Mouse (Mus musculus) megakaryocyte, embryonic 14.5 days (primary cell): ENCODE data around the gene Dicer1. TPM values are rescaled to one million over a fixed set of nuclear protein-coding genes. Genes with fewer than 3 reads are reported as not detected.

ENCODE experiments used
- H3K27me3 ChIP-seq: replicated peaks from 2 replicates; pipeline ENCODE3; 2012; ENCODE audit warnings: inconsistent platforms
- H3K36me3 ChIP-seq: replicated peaks from 2 replicates; pipeline ENCODE3; 2012; ENCODE audit warnings: low read length, inconsistent platforms, mixed read lengths
- H3K4me1 ChIP-seq: 2 replicates; pipeline ENCODE4 v1.6.1; 2012; ENCODE audit warnings: inconsistent platforms
- H3K4me3 ChIP-seq: replicated peaks from 2 replicates; pipeline ENCODE3; 2012; ENCODE audit warnings: moderate library complexity, mild to moderate bottlenecking, inconsistent platforms
- H3K9me3 ChIP-seq: 2 replicates; pipeline ENCODE4 v1.6.1; 2012; ENCODE audit warnings: inconsistent platforms
- FLI1 ChIP-seq: IDR thresholded peaks from 2 replicates; pipeline ENCODE4 v1.6.1; 2012; ENCODE audit warnings: low read length, inconsistent platforms, mixed read lengths
- GATA1 ChIP-seq: IDR thresholded peaks from 3 replicates; pipeline ENCODE4 v1.6.1; 2012; ENCODE audit warnings: mixed read lengths, low read length, inconsistent platforms, borderline replicate concordance
- polyA plus RNA-seq: library from polyadenylated mRNA; stranded (reverse); fragments of >175 nt; gene quantifications from 2 replicates; pipeline ENCODE4 v1.2.3, GENCODE M21; 2012; ENCODE audit warnings: low replicate concordance; ENCODE audit not compliant: insufficient read depth

The Dicer1 gene
- polyA plus RNA-seq, 1 experiment, result 5.8 TPM

DNA sequence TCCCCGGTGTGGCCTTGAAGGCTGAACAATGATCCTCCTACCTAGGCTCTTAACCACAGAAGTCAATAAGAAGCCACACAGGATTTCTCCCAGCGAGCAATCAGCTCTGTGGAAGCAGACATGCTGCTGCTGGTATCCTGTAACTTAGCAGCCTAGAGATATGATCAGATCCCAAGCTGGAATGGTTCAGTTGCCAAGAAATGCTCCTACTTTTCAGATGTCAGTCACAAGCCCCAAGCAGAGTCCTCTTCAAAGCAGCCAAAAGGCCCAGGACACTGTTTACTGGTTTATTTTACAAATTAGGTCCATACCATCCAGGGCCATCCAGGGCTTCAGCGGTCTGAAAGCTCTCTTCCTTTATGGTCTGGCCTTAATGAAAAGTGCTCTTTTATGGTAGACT lies 30.7 kb downstream of the Dicer1 start:
- Histone ChIP-seq H3K4me3 (no peak overlapping the region), H3K9me3 (no peaks in the 10 kb centered on the region), H3K27me3 (no peaks in the 10 kb centered on the region), H3K4me1 (peaks cover 29% of the 10 kb centered on the region), H3K36me3 (peaks cover 93% of the 10 kb centered on the region)
- TF ChIP-seq FLI1 (no peak), GATA1 (no peak)

DNA sequence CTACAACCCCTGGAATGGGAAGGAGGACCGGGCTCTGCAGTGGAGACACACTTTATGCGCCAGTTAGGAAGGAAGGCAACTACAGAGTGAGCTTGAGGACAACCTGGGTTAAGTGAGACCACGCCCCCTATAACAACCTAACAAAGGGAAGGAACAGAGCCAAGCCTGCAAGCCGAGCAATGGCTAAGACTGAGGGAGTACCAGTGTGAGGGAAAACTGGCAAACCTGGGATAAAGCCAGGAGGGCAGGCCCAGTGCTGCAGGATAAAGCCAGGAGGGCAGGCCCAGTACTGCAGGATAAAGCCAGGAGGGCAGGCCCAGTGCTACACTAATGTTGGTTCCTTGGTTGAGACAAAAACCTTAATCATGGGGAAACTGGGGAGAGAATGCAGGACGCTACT lies 32.8 kb downstream of the Dicer1 start:
- Histone ChIP-seq H3K4me3 (no peak overlapping the region), H3K27me3 (no peaks in the 10 kb centered on the region), H3K4me1 (peaks cover 36% of the 10 kb centered on the region), H3K9me3 (no peaks in the 10 kb centered on the region), H3K36me3 (peaks cover 93% of the 10 kb centered on the region)
- TF ChIP-seq GATA1 (no peak), FLI1 (no peak)

DNA sequence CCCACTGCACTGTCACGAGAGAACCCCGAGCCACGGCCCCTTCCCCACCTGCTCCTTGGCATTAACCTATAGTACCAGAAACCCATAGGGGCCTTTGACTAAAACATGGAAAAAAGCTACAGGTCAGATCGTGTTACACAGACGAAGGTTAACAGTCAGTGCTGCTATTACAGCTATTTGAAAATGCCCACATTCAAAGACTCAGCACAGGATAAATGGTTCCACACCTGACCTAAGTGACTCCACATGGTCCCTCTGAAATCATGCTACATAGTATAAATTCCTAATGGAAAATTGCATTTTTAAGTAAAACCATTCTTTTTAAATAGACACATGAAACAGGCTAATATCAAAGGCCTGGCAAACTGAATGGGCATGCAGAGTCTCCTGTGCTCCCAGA lies 35.3 kb downstream of the Dicer1 start:
- Histone ChIP-seq H3K36me3 (peaks cover 93% of the 10 kb centered on the region), H3K9me3 (no peaks in the 10 kb centered on the region), H3K27me3 (no peaks in the 10 kb centered on the region), H3K4me3 (no peak overlapping the region), H3K4me1 (peaks cover 36% of the 10 kb centered on the region)
- TF ChIP-seq FLI1 (no peak), GATA1 (no peak)

DNA sequence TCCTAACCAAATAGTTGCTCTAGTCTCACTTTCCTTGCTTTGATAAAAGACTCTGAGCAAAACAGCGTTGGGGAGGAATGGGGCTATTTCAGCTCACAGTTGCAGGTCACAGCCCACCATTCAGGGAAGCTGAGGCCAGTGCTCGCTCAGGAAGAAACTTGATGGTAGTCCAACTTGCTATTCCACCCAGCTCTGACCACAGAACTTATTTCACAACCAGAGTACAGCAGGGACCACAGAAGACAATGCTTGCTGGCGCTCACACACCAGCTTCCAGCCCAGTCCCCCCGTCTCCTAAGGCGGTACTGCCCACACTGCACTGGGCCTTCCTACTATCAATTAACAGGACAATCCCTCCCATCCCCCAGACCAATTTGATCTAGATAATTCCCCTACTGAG lies 36.3 kb downstream of the Dicer1 start:
- H3K36me3 ChIP-seq, result peaks cover 94% of the 10 kb centered on the region
- no peak for TF ChIP-seq FLI1
- H3K4me1 ChIP-seq, result peaks cover 30% of the 10 kb centered on the region
- no peaks in the 10 kb centered on the region for H3K27me3 ChIP-seq
- H3K9me3 ChIP-seq, result no peaks in the 10 kb centered on the region
- H3K4me3 ChIP-seq, result no peak overlapping the region

DNA sequence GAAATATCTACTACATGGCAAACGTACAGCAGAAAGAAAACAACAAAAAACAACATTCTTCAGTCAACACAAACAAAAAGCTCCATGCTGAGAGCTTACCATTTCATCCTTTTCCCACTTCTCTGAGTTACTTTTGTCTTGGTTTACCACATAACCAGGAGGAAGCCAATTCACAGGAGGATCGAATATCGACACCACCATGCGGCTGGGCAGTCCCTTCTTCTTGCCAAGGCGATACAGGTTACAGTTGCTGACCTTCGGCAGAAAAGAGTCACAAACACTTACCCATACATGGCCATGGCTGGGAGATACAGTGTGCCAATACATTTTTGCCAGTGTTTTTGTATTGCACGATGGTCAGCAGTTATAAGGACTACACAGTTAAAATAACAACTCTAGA lies 51.5 kb downstream of the Dicer1 start:
- no peaks in the 10 kb centered on the region for H3K9me3 ChIP-seq
- H3K4me1 ChIP-seq, result no peaks in the 10 kb centered on the region
- no peak for TF ChIP-seq GATA1
- no peak for TF ChIP-seq FLI1
- no peak overlapping the region for H3K4me3 ChIP-seq
- H3K36me3 ChIP-seq, result peaks cover 98% of the 10 kb centered on the region
- H3K27me3 ChIP-seq, result no peaks in the 10 kb centered on the region

DNA sequence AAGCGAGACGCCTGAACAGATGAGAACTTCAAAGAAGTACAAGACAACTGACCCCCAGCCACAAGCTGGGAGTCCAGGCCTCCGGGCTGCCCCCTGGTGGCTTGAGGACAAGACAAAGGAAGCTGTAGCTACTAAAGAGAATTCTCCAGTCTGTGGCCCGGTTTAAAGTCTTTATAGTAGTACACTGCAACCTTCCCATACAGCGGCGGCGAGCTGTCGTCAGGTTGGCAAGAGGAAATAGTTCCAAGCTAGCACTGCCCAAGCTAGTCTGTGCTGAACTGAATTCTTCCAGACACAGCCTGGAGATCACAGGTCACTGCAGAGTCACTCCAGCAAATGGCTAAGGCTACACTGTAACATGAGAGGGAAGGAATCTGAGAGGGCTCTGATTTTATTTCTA lies 52.0 kb downstream of the Dicer1 start:
- no peak overlapping the region for H3K4me3 ChIP-seq
- TF ChIP-seq GATA1 (no peak), FLI1 (no peak)
- H3K4me1 ChIP-seq, result no peaks in the 10 kb centered on the region
- no peaks in the 10 kb centered on the region for H3K9me3 ChIP-seq
- peaks cover 99% of the 10 kb centered on the region for H3K36me3 ChIP-seq
- no peaks in the 10 kb centered on the region for H3K27me3 ChIP-seq

DNA sequence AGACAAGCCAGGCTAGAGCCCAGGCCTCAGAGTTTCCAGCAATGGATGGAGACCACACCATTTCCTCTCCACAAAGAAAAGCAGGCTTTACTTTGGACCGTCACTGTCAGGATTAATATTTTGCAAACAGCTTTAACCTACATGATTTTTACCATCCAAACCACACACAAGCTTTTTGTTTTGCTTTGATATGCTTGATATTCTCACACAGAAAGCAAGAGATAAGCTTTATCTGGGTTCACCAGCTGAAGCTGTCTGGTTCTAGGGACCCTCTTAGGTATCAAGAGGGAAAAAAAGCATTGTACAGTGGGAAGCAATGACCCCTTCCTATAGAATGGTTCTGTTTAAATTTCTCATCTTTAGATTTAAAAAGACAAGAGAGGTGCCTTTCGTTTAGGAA lies 56.2 kb downstream of the Dicer1 start:
- peaks cover 99% of the 10 kb centered on the region for H3K36me3 ChIP-seq
- peaks cover 18% of the 10 kb centered on the region for H3K4me1 ChIP-seq
- H3K27me3 ChIP-seq, result no peaks in the 10 kb centered on the region
- no peaks in the 10 kb centered on the region for H3K9me3 ChIP-seq
- no peak overlapping the region for H3K4me3 ChIP-seq
- TF ChIP-seq FLI1, result no peak
- no peak for TF ChIP-seq GATA1

DNA sequence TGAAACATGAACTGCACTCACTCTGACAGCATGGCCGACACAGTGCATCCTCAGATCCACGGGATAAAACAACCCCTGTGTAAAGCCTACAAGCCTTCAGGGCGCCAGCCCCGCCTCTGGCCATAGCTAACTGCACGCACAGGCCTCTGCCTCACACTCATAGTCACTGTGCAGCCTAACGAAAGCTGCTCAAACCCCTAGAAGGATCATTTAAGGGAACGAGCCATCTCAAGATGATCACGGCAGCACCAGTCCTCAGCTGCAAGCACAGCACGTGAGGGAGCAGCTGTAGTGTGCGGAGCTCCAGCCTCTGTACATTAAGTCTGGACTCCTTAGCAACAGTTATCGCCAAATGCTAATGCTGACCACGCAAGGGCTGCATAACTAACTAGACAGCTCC lies 58.9 kb downstream of the Dicer1 start:
- H3K36me3 ChIP-seq, result peaks cover 99% of the 10 kb centered on the region
- no peak overlapping the region for H3K4me3 ChIP-seq
- peaks cover 18% of the 10 kb centered on the region for H3K4me1 ChIP-seq
- TF ChIP-seq GATA1, result no peak
- H3K9me3 ChIP-seq, result no peaks in the 10 kb centered on the region
- H3K27me3 ChIP-seq, result no peaks in the 10 kb centered on the region

DNA sequence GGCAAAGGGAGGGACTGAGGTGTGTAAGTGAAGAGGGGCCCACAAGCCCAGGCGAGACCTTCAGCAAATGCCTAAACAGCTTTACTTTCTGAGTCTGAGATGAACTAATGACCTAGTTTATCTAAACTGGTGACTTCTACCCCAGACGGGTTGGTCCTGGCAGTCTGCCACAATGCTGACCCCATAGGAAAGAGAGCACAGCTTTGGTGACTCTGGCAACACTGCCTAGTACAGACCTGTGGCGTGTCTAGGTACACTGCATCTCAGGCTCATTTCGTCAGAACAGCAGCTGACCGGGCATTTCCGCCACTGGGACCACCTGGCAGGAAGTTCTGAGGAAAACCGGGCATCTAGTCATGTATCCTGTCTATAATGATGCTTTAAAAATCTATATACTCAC lies 61.3 kb downstream of the Dicer1 start:
- Histone ChIP-seq H3K4me3 (no peak overlapping the region), H3K27me3 (no peaks in the 10 kb centered on the region), H3K36me3 (peaks cover 82% of the 10 kb centered on the region), H3K4me1 (peaks cover 18% of the 10 kb centered on the region), H3K9me3 (no peaks in the 10 kb centered on the region)
- no peak for TF ChIP-seq GATA1
- TF ChIP-seq FLI1, result no peak

DNA sequence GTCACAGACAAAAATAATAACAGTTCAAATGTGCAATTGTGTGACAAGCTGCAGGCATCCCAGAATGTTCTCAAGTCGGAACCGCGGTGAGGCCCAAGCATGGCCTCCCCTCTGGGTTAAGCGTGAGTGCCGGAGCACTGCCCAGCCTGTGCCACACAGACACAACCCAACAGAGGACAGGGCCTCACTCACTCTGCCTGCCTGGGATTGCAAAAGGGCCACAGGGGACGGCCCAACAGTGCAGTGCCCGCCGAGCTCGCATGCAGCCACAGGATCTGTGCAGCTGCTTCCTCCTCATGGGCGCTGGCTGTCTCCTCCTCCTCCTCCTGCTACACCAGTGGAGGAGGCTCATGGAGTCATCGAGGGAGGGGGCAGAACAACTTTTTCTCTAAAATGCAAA lies 62.9 kb downstream of the Dicer1 start:
- no peak overlapping the region for H3K4me3 ChIP-seq
- H3K9me3 ChIP-seq, result peaks cover 7% of the 10 kb centered on the region
- TF ChIP-seq GATA1, result no peak
- no peak for TF ChIP-seq FLI1
- H3K36me3 ChIP-seq, result peaks cover 66% of the 10 kb centered on the region
- peaks cover 14% of the 10 kb centered on the region for H3K4me1 ChIP-seq
- H3K27me3 ChIP-seq, result peaks cover 3% of the 10 kb centered on the region

DNA sequence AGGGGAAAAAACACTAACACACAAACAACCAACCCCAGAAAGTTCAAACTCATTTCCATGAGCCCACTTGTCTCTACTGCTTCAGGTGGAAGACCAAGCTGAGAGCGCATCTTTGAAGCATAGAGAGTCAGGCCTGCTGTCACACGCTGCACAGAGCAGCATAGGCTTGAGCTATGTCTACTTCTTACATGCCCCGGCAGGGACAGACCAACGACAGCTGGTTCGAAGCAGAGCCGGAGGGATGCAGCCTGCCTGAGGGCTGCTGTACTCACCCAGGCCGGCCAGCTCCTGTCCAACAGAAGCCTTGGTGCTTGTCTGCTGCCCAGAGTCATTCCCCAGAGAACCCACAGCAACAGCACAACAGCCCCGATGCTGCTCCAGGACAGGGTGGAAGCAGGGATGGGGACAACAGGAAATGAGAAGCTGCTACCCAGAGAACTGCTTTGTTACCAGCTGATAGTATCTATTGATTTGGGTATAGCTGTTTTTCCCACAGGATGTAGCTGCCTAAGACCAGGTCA lies 67.3 kb downstream of the Dicer1 start:
- no peaks in the 10 kb centered on the region for H3K4me1 ChIP-seq
- peaks cover 6% of the 10 kb centered on the region for H3K27me3 ChIP-seq
- H3K36me3 ChIP-seq, result peaks cover 22% of the 10 kb centered on the region
- peaks cover 36% of the 10 kb centered on the region for H3K9me3 ChIP-seq
- no peak overlapping the region for H3K4me3 ChIP-seq
- TF ChIP-seq GATA1, result no peak
- no peak for TF ChIP-seq FLI1
